Mouse (Mus musculus) layer of hippocampus, adult 11-12 months (tissue): ENCODE results near the gene Anapc4.

Experiments used
- DNase-seq: peaks from one replicate; pipeline ENCODE4 v3.0.0; 2022; ENCODE audit warnings: low spot score

The Anapc4 gene

GRCm38 (mm10) chr5:52833761-52834274, at the start of gene Anapc4:
Anapc4 (plus strand) TSS chr5:52834012.
- DNase-seq = peak; percentile 100

- DNase-seq = no peak
These were observed 47.1 kb upstream of the Anapc4 start for GRCm38 (mm10) chr5:52786556-52787322.

- no peak for DNase-seq
These were observed 40.6 kb upstream of the Anapc4 start for GRCm38 (mm10) chr5:52793230-52793629.

DNA sequence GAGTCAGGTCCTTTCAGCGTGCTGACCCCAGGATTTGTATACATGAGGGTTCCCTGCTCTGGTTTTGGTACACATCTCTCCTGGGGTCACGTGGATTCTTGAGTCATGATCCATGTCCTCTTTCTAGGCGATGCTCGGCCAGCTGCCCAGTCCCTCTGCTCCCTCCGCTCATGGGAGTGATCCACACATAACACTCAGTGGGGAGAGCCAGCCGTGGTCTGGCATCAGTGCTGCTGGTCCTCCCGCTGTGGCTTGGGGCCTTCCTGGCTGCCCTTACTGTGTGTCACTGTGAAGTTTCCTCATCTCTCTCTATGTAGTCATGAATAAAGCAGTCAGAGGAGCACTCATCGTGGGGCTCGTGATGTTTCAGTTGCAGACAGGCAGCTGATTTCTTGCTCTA, 39.7 kb upstream of the Anapc4 start:
- DNase-seq = no peak

DNA sequence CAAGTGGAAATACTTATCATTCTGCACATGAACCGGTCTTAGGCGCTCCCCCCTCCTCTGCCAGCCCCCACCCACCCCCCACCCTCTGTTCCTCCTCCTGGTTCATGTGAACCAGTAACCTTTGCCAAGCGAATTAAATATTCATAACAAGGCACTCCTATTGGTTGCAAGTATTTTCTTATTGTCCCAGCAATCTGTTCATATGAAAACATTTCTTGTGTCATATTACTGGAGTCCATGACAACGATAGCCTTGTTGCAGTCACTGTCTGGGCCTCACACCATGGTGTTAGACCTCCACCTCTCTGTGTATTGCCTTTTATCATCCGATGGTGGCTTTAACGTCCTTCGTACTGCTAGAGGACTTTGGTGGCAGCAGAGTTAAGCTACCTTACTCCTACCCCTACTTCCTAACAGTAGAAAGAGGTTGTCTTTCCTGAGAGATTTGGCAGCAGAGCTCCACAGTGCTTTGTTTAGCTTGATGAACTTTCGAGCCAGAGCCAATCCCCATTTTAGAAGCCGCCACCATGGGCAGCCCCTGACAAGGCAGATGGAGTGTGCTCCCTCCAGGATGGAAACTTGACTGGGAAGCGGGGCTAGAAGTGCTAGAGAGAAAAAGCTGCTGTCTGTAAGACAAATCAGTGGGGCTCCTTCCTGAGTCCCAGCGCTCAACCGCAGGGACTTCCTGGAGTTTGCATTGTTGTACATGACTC, 34.4 kb upstream of the Anapc4 start:
- DNase-seq = no peak

DNA sequence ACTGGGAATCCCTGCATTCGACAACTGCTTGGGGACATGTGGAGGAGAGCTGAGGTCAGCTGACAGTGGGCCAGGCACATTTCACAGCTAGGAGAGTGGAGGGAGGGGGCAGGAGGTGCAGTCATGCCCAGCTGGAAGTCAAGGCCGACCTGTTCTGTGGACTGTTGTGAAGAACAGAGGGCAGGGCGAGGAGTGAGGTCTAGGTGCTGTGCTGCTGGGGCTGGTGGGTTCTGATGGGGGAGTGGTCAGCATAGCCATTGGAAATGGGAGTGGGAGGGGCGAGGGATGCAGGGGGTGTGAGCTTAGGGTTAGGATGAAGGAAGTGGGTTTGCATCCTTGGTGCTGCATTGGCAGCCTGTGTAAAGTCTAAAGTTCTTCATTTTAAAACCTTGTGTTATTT, 28.0 kb upstream of the Anapc4 start:
- DNase-seq = no peak

DNA sequence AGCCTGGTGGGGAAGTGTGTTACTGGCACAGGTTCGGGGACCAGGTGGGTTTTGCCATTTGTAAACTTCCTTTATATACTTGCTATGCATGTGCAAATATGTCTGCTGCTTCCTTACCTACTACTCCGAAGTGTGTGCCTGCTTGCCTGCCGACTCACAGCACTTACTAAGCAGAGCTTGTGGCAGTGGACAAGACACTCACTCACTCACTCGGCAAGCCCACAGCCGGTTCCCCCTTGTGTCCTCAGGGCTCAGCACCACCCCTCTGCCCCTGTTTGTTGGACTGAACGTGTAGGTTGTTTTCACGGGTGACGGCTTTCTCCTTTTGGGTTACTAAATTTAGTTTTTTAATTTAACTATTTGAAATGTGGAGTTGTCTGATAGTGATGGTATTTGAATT, 27.5 kb upstream of the Anapc4 start:
- DNase-seq = no peak

- no peak for DNase-seq
These were observed 26.8 kb upstream of the Anapc4 start for GRCm38 (mm10) chr5:52807030-52807429.

- no peak for DNase-seq
These were observed 23.4 kb upstream of the Anapc4 start for GRCm38 (mm10) chr5:52810446-52810845.

- no peak for DNase-seq
These were observed 22.8 kb upstream of the Anapc4 start for GRCm38 (mm10) chr5:52811056-52811455.

DNA sequence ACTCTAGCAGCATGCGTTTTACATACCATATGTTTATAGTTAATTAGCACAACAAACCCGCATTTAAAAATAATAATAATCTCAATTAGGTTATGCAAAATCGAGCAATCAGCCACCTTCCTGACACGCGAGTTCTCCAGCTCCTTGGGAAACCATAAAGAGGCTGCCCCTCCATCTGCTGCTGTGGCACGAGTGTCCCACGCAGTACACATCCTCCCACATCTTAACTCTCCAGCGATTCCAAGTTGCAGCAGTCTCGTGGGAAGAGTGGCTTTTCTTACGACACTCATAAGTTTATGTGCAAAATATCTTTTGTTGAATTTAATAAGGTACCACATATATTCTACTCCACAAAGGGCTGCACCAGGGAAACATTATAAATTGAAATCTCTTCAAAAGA, 21.4 kb upstream of the Anapc4 start:
- DNase-seq = no peak

- no peak for DNase-seq
These were observed 20.5 kb upstream of the Anapc4 start for GRCm38 (mm10) chr5:52813312-52813711.

DNA sequence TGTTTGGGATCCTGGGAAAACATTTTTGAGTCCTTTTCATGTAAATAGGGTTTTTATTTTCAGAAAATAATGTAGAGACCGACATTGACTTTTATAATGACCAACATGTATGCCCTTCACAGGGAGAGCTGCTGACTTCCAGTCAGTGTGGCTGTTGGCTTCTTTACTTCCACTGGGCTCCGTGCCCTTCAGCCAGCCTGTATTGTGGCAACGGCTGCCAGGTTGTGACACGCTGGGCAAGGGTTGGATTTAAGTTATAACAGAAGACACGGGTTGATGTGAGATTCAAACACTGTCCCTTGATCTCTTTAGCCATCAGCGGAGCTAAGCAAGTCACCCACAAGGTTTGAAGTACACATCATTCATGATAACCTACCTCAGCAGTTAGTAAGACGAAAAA, 15.1 kb upstream of the Anapc4 start:
- DNase-seq = no peak

- peak; percentile 79 for DNase-seq
These were observed 12.1 kb upstream of the Anapc4 start for GRCm38 (mm10) chr5:52821691-52822090.

DNA sequence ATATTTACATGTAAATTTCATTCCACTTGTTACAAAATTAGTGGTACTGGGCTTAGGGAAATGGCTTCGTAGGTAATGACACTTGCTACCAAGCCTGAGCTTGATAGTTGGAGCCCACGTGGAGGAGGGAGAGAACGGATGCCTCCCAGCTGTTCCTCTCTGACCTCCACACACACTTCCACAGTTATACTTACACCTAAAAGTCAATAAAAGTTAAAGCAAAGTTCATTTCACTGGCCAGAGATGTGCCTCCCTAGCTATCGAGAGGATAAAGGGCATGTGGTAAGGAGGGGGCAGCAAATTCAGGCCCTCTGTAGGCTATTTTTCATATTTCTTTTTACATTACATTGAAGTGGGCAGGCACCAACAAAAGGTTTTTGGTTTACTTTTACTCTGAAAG, 5.9 kb upstream of the Anapc4 start:
- no peak for DNase-seq

DNA sequence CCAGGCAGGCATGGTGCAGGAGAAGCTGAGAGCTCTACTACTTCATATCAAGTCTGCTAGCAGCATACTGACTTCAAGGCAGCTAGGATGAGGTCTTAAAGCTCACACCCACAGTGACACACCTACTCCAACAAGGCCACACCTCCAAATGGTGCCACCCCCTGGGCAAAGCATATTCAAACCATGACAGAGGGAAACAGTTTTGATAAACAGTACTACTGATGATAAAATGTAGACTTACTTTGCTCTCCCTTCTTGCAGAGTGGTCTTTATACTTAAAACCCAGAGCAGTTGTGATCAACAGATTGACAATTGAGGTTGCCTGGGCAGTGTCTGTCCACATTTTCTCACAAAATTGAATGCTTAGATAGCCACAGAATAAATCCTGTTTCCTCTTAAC, 807 bp upstream of the Anapc4 start:
- DNase-seq = no peak

GRCm38 (mm10) chr5:52834386-52834785, 574 bp downstream of the Anapc4 start:
- no peak for DNase-seq

DNA sequence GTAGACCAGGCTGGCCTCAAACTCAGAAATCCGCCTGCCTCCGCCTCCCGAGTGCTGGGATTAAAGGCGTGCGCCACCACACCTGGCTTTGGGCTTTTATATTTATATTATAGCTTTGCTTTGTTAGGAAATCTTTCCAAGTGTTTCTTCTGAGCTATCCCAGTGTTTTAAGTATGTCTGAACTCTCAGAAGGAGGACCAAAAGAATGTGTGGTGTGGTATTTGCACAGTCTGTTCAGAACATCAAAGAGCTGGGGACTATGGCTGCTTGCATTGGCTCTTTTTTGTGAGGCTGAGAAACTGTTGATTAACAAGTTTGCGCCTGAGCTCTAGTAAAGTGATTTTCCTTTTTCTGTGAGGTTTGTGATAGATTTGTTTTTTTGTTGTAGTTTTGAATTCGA, 10.5 kb downstream of the Anapc4 start:
- DNase-seq = no peak

DNA sequence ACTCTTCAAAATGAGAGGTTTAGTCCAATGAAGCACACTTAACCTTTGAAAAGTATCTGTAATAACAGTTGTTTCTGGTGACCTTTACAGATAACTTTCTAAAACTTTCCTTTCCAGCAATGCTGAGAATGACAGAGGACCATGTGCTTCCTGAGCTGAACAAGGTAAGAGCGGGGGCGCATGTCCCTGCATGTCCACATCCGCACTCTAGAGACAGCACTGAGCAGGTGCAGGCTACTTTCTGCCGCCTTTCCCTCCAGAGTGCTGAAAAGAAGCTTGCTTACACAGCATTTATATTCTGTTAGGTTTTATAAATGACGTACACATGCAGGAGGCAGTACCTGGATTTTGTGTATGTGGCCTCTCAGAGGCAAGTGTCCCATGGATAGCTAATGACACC, 21.9 kb downstream of the Anapc4 start:
- no peak for DNase-seq

- DNase-seq = no peak
These were observed 30.6 kb downstream of the Anapc4 start for GRCm38 (mm10) chr5:52864446-52864845.

GRCm38 (mm10) chr5:52865825-52866224, 32.0 kb downstream of the Anapc4 start:
- DNase-seq = no peak

GRCm38 (mm10) chr5:52866361-52867155, 32.7 kb downstream of the Anapc4 start:
- no peak for DNase-seq
